Mouse (Mus musculus) hindbrain, embryonic 14.5 days (tissue): Measurements from ENCODE around the gene Mars. TPM values are rescaled to one million over a fixed set of nuclear protein-coding genes. Genes with fewer than 3 reads are reported as not detected.

ENCODE experiments used
- ATAC-seq: fragments of 200-750 bp; cut with Nextera tagmentation; 2 replicates; pipeline ENCODE4 v1.8.0; 2017; ENCODE audit warnings: moderate number of reproducible peaks, mild to moderate bottlenecking, moderate TSS enrichment, moderate library complexity; ENCODE audit not compliant: low FRiP score
- DNase-seq: peaks from one replicate; pipeline ENCODE4 v3.0.0-alpha.2; 2015; ENCODE audit warnings: low spot score
- H3K27ac ChIP-seq: fragments of 300-500 bp; sonication (generic); 2 replicates; pipeline ENCODE4 v1.5.1; 2014; ENCODE audit warnings: mild to moderate bottlenecking, moderate library complexity
- H3K27me3 ChIP-seq: fragments of 300-500 bp; sonication (generic); 2 replicates; pipeline ENCODE4 v1.6.1; 2014; ENCODE audit warnings: mild to moderate bottlenecking, low read length, mixed read lengths; ENCODE audit not compliant: control insufficient read depth, insufficient read depth
- H3K36me3 ChIP-seq: fragments of 300-500 bp; sonication (generic); replicated peaks from 2 replicates; pipeline ENCODE4 v1.6.1; 2014; ENCODE audit not compliant: control insufficient read depth, insufficient read depth
- H3K4me1 ChIP-seq: fragments of 300-500 bp; sonication (generic); replicated peaks from 2 replicates; pipeline ENCODE4 v1.6.1; 2014; ENCODE audit warnings: antibody characterized with exemption, low read length, mixed read lengths; ENCODE audit not compliant: control insufficient read depth, insufficient read depth
- H3K4me2 ChIP-seq: fragments of 300-500 bp; sonication (generic); replicated peaks from 2 replicates; pipeline ENCODE4 v1.6.1; 2014; ENCODE audit warnings: mild to moderate bottlenecking, moderate library complexity
- H3K4me3 ChIP-seq: fragments of 300-500 bp; sonication (generic); replicated peaks from 2 replicates; pipeline ENCODE4 v1.5.1; 2014; ENCODE audit warnings: mild to moderate bottlenecking, low read length
- H3K9ac ChIP-seq: fragments of 300-500 bp; sonication (generic); 2 replicates; pipeline ENCODE4 v1.6.1; 2014
- H3K9me3 ChIP-seq: fragments of 300-500 bp; sonication (generic); 2 replicates; pipeline ENCODE4 v1.6.1; 2016; ENCODE audit warnings: low read length; ENCODE audit not compliant: control insufficient read depth
- WGBS: fragments of 180-500 bp; shearing (Covaris S2); extraction: QIAGEN DNeasy Blood & Tissue Kit; methylation state at CpG from one replicate; pipeline ENCODE4 v1.1.7; 2014; 5-methylcytosine and 5-hydroxymethylcytosine counted together
- polyA plus RNA-seq: library from polyadenylated mRNA; unstranded; fragments of >200 nt; fragmentation: Nextera tagmentation; extraction: Ambion mirVana; gene quantifications from 2 replicates; pipeline ENCODE4 v1.2.1, GENCODE M21; 2014

The Mars gene
- polyA plus RNA-seq, 1 experiment from 2014 or later, result 113 TPM

DNA sequence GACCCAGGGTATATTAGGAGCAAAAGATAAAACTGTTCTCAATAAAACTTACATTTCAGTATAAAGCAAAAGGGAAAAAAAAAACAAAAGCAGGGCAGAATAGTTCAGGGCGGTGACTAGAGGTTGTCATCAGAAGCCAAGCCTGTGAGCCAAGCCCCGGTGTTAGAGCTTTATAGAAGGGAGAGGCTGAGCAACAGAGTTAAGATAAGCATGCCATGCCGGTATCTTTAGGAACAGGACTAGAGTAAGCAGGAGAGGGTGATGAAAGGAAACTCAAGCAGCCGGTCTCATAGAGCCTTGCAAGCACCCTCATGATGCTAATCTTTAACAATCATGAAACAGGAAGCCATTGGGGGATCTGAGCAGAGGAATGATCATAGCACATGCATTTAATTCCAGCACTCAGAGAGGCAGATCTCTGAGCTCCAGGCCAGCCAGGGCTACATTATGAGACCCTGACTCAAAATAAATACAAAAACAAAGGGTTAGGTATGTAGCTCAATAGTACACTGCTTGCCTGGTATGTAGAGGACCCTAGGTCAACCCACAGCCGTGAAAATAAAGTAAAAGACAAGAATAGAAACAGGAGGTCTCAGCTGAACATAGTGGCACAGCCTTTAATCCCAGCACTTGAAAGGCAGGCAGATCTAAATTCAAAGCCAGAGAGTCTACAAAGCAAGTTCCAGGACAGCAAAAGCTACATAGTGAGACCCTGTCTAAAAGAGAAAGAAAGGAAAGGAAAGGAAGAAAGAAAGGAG lies 19.5 kb downstream of the Mars start:
- H3K27ac ChIP-seq, result peak overlapping the region; percentile 97; the same call in 1 of the 2 replicates

GRCm38 (mm10) chr10:127290930-127291880 lies 20.4 kb downstream of the Mars start:
- peak; percentile 44 for ATAC-seq
- H3K27ac ChIP-seq, result peak overlapping the region; percentile 97
- H3K9me3 ChIP-seq, result no peaks in the 10 kb centered on the region
- H3K9ac ChIP-seq, result peak overlapping the region; percentile 63
- peak overlapping the region; percentile 78 for H3K4me3 ChIP-seq
- peak; percentile 34 for DNase-seq
- no peaks in the 10 kb centered on the region for H3K27me3 ChIP-seq
- H3K4me2 ChIP-seq, result peak overlapping the region; percentile 92
- WGBS, result 2% methylated on average over 19 of the region's 19 CpGs
- peaks cover 41% of the 10 kb centered on the region for H3K36me3 ChIP-seq
- H3K4me1 ChIP-seq, result peaks cover 44% of the 10 kb centered on the region

More for the DNA sequence above, 19.5 kb downstream of the Mars start:
- Histone ChIP-seq H3K9me3 (no peaks in the 10 kb centered on the region), H3K36me3 (peaks cover 40% of the 10 kb centered on the region), H3K4me3 (peak overlapping the region; percentile 78), H3K4me1 (peaks cover 36% of the 10 kb centered on the region), H3K27me3 (no peaks in the 10 kb centered on the region), H3K4me2 (peak overlapping the region; percentile 92), H3K9ac (peak overlapping the region; percentile 63)
- no peak for ATAC-seq
- no peak for DNase-seq
- 54% methylated on average over 5 of the region's 5 CpGs for WGBS

- peaks cover 41% of the 10 kb centered on the region for H3K36me3 ChIP-seq
- DNase-seq (peak; percentile 98), ATAC-seq (peak; percentile 93)
- no peaks in the 10 kb centered on the region for H3K27me3 ChIP-seq
- H3K27ac ChIP-seq, result peak overlapping the region; percentile 97
- H3K9ac ChIP-seq, result peak overlapping the region; percentile 83
- H3K4me1 ChIP-seq, result peaks cover 46% of the 10 kb centered on the region
- peak overlapping the region; percentile 78 for H3K4me3 ChIP-seq
- no peaks in the 10 kb centered on the region for H3K9me3 ChIP-seq
- peak overlapping the region; percentile 92 for H3K4me2 ChIP-seq
- under 1% methylated on average over 42 of the region's 47 CpGs for WGBS
Observed at GRCm38 (mm10) chr10:127290307-127290929, 21.2 kb downstream of the Mars start.

- H3K36me3 ChIP-seq, result peaks cover 41% of the 10 kb centered on the region
- H3K27me3 ChIP-seq, result no peaks in the 10 kb centered on the region
- H3K4me3 ChIP-seq, result peak overlapping the region; percentile 78
- ATAC-seq, result no peak
- peaks cover 46% of the 10 kb centered on the region for H3K4me1 ChIP-seq
- no peaks in the 10 kb centered on the region for H3K9me3 ChIP-seq
- 2% methylated on average over 15 of the region's 15 CpGs for WGBS
- peak overlapping the region; percentile 83 for H3K9ac ChIP-seq
- H3K4me2 ChIP-seq, result peak overlapping the region; percentile 92
- peak; percentile 51 for DNase-seq
- peak overlapping the region; percentile 97 for H3K27ac ChIP-seq
Observed at GRCm38 (mm10) chr10:127289573-127290191, 21.9 kb downstream of the Mars start.

GRCm38 (mm10) chr10:127288800-127289572 lies 22.6 kb downstream of the Mars start, which contains the start of gene Mbd6:
Gene Mbd6 (minus strand): TSS chr10:127289018.
- H3K9ac ChIP-seq, result peak within 1 kb of the TSS; percentile 83
- 1% methylated on average over 21 of the region's 65 CpGs for WGBS
- H3K36me3 ChIP-seq, result peaks cover 41% of the 10 kb centered on the region
- no peaks in the 10 kb centered on the region for H3K27me3 ChIP-seq
- peak within 1 kb of the TSS; percentile 97 for H3K27ac ChIP-seq
- peaks cover 46% of the 10 kb centered on the region for H3K4me1 ChIP-seq
- peak within 1 kb of the TSS; percentile 92 for H3K4me2 ChIP-seq
- ATAC-seq, result peak; percentile 7; the same call in 1 of the 2 replicates
- peak; percentile 88 for DNase-seq
- no peaks in the 10 kb centered on the region for H3K9me3 ChIP-seq
- H3K4me3 ChIP-seq, result peak within 1 kb of the TSS; percentile 78

- WGBS, result 0% methylated on average over 16 of the region's 28 CpGs
- DNase-seq (peak; percentile 33), ATAC-seq (0 out of 2 replicates have a peak, but pooled peaks have one; percentile 1)
- H3K4me1 ChIP-seq, result peaks cover 46% of the 10 kb centered on the region
- H3K36me3 ChIP-seq, result peaks cover 42% of the 10 kb centered on the region
- no peaks in the 10 kb centered on the region for H3K27me3 ChIP-seq
- peak overlapping the region; percentile 97 for H3K27ac ChIP-seq
- no peaks in the 10 kb centered on the region for H3K9me3 ChIP-seq
- H3K4me2 ChIP-seq, result peak overlapping the region; percentile 92
- peak overlapping the region; percentile 83 for H3K9ac ChIP-seq
- H3K4me3 ChIP-seq, result peak overlapping the region; percentile 78
Observed at GRCm38 (mm10) chr10:127288328-127288799, 23.2 kb downstream of the Mars start.

DNA sequence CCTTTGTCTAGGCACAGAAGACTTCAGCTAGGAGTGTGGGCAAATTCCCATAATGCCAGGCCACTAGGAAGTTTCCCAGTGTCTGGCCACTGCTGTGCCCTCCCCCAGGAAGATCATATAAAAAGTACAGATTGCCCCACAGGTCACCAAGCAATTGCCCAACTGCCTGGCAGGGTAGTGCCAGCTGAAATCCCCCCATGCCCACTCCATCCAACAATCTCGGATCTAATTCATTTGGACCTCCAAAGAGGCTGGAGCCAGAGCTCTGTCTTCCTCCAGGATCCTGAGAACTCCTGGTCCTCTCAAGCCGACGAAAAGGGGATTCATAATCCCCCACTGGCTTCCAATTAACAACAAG lies 23.7 kb downstream of the Mars start:
- peaks cover 46% of the 10 kb centered on the region for H3K4me1 ChIP-seq
- no peaks in the 10 kb centered on the region for H3K9me3 ChIP-seq
- peak overlapping the region; percentile 83 for H3K9ac ChIP-seq
- H3K27me3 ChIP-seq, result no peaks in the 10 kb centered on the region
- H3K4me2 ChIP-seq, result peak overlapping the region; percentile 92
- H3K4me3 ChIP-seq, result peak overlapping the region; percentile 78
- H3K27ac ChIP-seq, result peak overlapping the region; percentile 97
- ATAC-seq (no peak), DNase-seq (no peak)
- WGBS, result 0% methylated on average over 3 of the region's 3 CpGs
- H3K36me3 ChIP-seq, result peaks cover 46% of the 10 kb centered on the region
